Mouse (Mus musculus): ENCODE measurements around the gene Elmo2. TPM values are rescaled to one million over a fixed set of nuclear protein-coding genes. Genes with fewer than 3 reads are reported as not detected.

Gene Elmo2
- polyA plus RNA-seq (2012; fragmentation: generic; extraction: Trizol) = 10 to 100 TPM in 1 of 2 experiments, 1 to 10 TPM in 1; 9.2 to 25.4 TPM

DNA sequence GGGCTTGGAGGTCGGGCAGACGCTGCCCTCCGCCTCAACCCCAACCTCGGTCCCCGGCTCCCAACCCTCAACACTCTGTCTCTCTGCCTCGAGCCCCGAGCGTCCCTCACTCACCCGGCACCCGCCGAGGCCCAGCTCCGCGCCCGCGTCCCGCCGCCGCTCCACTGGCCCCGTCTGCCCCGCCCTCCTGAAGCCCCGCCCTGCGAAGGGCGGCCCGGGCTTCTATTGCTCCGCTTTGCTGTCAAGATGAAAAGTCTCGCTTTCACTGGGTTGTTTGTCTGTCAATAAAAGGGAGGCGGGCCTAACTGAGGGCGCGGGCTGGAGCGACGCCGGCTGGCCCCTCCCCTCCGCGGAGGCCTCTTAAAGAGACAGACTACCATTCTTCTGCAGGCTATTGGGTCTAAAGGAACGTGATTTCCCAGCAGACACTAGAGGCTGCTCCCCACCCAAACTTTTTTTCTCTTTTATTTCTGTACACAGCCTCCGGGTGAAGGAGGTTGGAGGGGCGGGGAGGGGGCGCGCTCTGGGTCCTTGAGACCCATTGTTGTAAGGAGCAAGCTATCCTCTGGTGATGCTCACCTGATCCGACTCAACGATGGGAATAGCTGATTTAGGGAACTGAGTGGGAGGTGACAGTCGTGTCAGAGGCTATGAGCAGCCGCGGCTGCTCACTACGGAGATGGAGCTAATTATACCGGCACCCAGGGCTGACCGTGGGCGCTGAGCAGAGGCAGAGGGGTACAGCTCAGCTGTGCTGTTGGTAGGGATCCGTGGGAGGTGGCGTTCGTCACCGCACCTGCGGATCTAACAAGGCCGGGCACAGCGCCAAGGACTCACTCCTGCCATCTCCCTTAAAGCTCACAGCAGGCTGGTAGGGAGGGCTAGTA lies at the start of gene Elmo2:
Gene Elmo2 (minus strand): TSS at position 176 of the 887 bp plus-strand sequence.

DNA sequence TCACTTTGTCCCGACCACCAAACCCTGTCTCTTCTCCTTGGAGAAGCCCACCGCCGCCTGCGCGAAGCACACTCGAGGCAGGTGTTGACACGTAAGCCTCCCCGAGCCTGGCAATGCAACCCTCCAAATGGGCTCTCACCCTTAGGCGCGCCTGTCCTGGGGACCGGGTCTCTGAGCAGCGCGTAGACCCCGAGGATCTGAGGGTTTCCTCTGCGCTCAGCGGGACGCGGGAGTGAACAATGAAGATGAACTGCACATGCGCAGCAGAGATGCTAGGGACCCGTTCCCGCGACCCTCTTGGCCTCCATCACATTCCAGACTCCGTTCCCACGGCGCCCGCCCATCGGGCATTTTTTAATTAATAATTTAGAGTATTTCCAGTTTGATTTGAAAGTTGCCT lies 42.2 kb upstream of the Elmo2 start, which contains the start of gene Zfp663:
Gene Zfp663 (minus strand): TSS at position 234 of the 400 bp plus-strand sequence.

DNA sequence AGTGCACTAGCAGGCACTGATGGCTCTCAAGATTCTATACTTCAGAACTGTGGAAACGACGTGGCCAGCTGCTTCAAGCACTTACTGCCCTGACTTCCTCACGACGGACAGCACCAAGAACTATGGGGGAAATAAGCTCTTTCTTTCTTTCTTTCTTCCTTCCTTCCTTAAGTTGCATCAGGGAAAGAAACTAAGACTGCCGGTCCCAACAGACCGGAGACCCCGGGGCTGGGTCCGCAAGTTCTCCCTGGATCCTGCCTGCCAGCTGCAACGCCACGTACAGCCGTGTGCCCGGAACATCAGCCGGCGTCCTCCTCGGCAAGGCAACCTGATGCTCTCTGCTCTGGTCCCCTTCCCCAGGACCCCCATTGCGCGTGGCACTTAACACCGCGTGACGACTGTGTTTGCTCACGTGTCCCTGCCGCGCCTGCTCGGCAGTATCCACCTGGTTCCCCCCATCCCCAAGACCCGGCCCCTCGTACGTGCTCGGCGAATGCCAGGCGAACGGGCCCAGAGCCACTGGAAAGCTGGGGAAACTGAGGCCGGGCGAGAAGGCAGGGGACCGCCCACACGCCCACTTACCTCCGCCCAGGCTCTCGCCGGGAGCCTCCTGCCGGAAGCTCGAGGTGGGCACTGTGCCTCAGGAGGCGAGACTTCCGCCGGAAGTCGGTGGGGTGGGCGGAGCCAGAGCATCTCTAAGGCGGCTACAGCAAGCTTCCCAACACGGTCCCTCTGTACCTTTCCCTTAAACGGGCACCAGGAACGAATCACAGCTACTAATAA lies 38.9 kb downstream of the Elmo2 start, which contains the start of gene Slc35c2:
Gene Slc35c2 (minus strand): TSS at position 668 of the 783 bp plus-strand sequence.

Other genes with a start within 250 kb of the Elmo2 start
- gene 1700025C18Rik, start 235.7 kb downstream of the Elmo2 start, polyA plus RNA-seq (2012; fragmentation: generic; extraction: Trizol) = not detected
- not detected for gene Cdh22, start 91.6 kb downstream of the Elmo2 start, polyA plus RNA-seq (2012; fragmentation: generic; extraction: Trizol)
- 10 to 100 TPM; 30.7 to 44.5 TPM for gene Slc35c2, start 38.6 kb downstream of the Elmo2 start, polyA plus RNA-seq (2012; fragmentation: generic; extraction: Trizol)
- gene Zfp663, start 42.2 kb upstream of the Elmo2 start, polyA plus RNA-seq (2012; fragmentation: generic; extraction: Trizol) = not detected
- 1 to 10 TPM in 1 of 2 experiments, under 1 TPM in 1; 0.15 to 2.1 TPM for gene Zfp334, start 61.8 kb upstream of the Elmo2 start, polyA plus RNA-seq (2012; fragmentation: generic; extraction: Trizol)
- gene Ocstamp, start 73.9 kb upstream of the Elmo2 start, polyA plus RNA-seq (2012; fragmentation: generic; extraction: Trizol) = not detected
- gene Slc13a3, start 146.8 kb upstream of the Elmo2 start, polyA plus RNA-seq (2012; fragmentation: generic; extraction: Trizol) = under 1 TPM in 1 of 2 experiments, not detected in 1; 0.02 TPM
- gene Trp53rka, start 166.8 kb upstream of the Elmo2 start, polyA plus RNA-seq (2012; fragmentation: generic; extraction: Trizol) = 10 to 100 TPM; 10.6 to 18.6 TPM
- gene Slc2a10, start 177.3 kb upstream of the Elmo2 start, polyA plus RNA-seq (2012; fragmentation: generic; extraction: Trizol) = 1 to 10 TPM in 1 of 2 experiments, under 1 TPM in 1; 0.09 to 1.8 TPM